12 mouse cellular contexts compared by ENCODE assay signal in the genomic region with DNA sequence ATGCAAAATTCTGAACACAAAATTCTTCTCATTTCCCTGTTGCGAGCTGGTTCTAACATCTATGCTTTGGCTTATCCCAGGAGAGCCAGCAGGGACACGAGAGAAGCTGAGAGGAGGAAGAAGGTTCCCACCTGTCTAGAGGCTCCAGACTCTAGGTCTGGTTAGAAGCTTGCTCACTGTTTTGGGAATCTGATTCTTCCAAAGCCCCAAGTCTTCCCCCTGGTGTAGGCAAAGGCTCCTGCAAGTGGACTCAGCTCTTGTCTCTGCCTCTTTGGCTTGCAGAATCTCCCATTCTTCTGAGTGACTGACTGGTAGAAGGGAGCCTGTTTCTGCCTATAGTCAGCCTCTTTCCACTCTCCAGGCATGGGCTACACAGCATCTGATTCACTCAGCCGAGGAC.
A peak's percentile ranks its signal among the peaks of the same experiment; 100 is the strongest.
DNase-seq lines count a peak whose midpoint lies in the region; ATAC-seq and TF ChIP-seq lines count a peak whose summit lies in the region.
"Had no signal": no experiment of that assay in that cellular context is flagged by ENCODE, and none has a peak within 500 bp of the region (broad histone marks: within the 10 kb centered on the region; RNA-seq: fewer than 3 reads in every experiment).

No protein-coding gene starts in this region.

- TF ChIP-seq EP300 in lung, postnatal 0 days (IDR thresholded peaks at IDR 0.05): no peak

- no peaks in the 10 kb centered on the region for H3K4me1 ChIP-seq in hindbrain, postnatal 0 days (ENCODE audit: insufficient read depth, low read length)
- H3K4me1 ChIP-seq in hindbrain, embryonic 10.5 days (replicated peaks): no peaks in the 10 kb centered on the region
- H3K4me1 ChIP-seq in lung, postnatal 0 days (ENCODE audit: insufficient read depth, low read depth, low read length): 0 out of 2 replicates have a peak, but pooled peaks cover 3% of the 10 kb centered on the region
- H3K4me1 ChIP-seq: embryonic facial prominence, embryonic 15.5 days had no signal

- DNase-seq in hindbrain, postnatal 0 days (ENCODE audit: low spot score): no peak
- no peak for DNase-seq in hindbrain, embryonic 10.5 days (ENCODE audit: low spot score)
- peak; percentile 47 for DNase-seq in lung, postnatal 0 days (ENCODE audit: low spot score)
- DNase-seq in lung, postnatal 36 days: no peak
- DNase-seq in adipocyte (ENCODE audit: low spot score): peak; percentile 28
- no peak for DNase-seq in left cerebral cortex, postnatal 4 days
- no peak for DNase-seq in spleen, postnatal 10 days (ENCODE audit: low spot score in 2 of 2)
- DNase-seq: cerebellum, adult 18-20 months; midbrain, embryonic 14.5 days had no signal

- H3K9ac ChIP-seq in hindbrain, postnatal 0 days (replicated peaks; ENCODE audit: low read length): no peak overlapping the region
- H3K9ac ChIP-seq in lung, postnatal 0 days (replicated peaks; ENCODE audit: low read depth): no peak overlapping the region
- H3K9ac ChIP-seq: embryonic facial prominence, embryonic 15.5 days; heart, embryonic 13.5 days had no signal

- no peaks in the 10 kb centered on the region for H3K27me3 ChIP-seq in hindbrain, postnatal 0 days (ENCODE audit: insufficient read depth, low read length)
- H3K27me3 ChIP-seq in hindbrain, embryonic 10.5 days (ENCODE audit: insufficient read depth, poor library complexity, severe bottlenecking): no peaks in the 10 kb centered on the region
- H3K27me3 ChIP-seq in lung, postnatal 0 days (replicated peaks; ENCODE audit: insufficient read depth, low read length): no peaks in the 10 kb centered on the region
- H3K27me3 ChIP-seq: embryonic facial prominence, embryonic 15.5 days; heart, embryonic 13.5 days had no signal

- 77% methylated on average over 3 of the region's 3 CpGs for WGBS in hindbrain, postnatal 0 days
- 75% methylated on average over 3 of the region's 3 CpGs for WGBS in hindbrain, embryonic 10.5 days
- WGBS in lung, postnatal 0 days: 64% methylated on average over 3 of the region's 3 CpGs

- no peaks in the 10 kb centered on the region for H3K9me3 ChIP-seq in hindbrain, postnatal 0 days (ENCODE audit: low read length)
- H3K9me3 ChIP-seq in hindbrain, embryonic 10.5 days: no peaks in the 10 kb centered on the region
- H3K9me3 ChIP-seq in lung, postnatal 0 days (ENCODE audit: low read length): no peaks in the 10 kb centered on the region
- H3K9me3 ChIP-seq: embryonic facial prominence, embryonic 15.5 days; heart, embryonic 13.5 days had no signal

- no peak overlapping the region for H3K4me3 ChIP-seq in hindbrain, postnatal 0 days (ENCODE audit: low read length)
- no peak overlapping the region for H3K4me3 ChIP-seq in hindbrain, embryonic 10.5 days
- H3K4me3 ChIP-seq in lung, postnatal 0 days (ENCODE audit: low read depth, low read length): no peak overlapping the region
- H3K4me3 ChIP-seq: embryonic facial prominence, embryonic 15.5 days; heart, embryonic 13.5 days had no signal

- TF ChIP-seq CTCF in hindbrain, postnatal 0 days (IDR thresholded peaks at IDR 0.05; ENCODE audit: low read depth): peak; percentile 25; the same call in 1 of the 2 replicates
- TF ChIP-seq CTCF in lung, postnatal 0 days (IDR thresholded peaks at IDR 0.05): peak; percentile 58

- H3K4me2 ChIP-seq in hindbrain, postnatal 0 days (ENCODE audit: low read depth, low read length): no peak overlapping the region
- H3K4me2 ChIP-seq in lung, postnatal 0 days (replicated peaks; ENCODE audit: low read depth, low read length): no peak overlapping the region
- H3K4me2 ChIP-seq: embryonic facial prominence, embryonic 15.5 days; heart, embryonic 13.5 days had no signal

- no peaks in the 10 kb centered on the region for H3K36me3 ChIP-seq in hindbrain, postnatal 0 days (ENCODE audit: insufficient read depth, low read length)
- no peaks in the 10 kb centered on the region for H3K36me3 ChIP-seq in hindbrain, embryonic 10.5 days
- no peaks in the 10 kb centered on the region for H3K36me3 ChIP-seq in lung, postnatal 0 days (ENCODE audit: insufficient read depth, low read length)
- H3K36me3 ChIP-seq: embryonic facial prominence, embryonic 15.5 days; heart, embryonic 13.5 days had no signal

- no peak overlapping the region for H3K27ac ChIP-seq in hindbrain, postnatal 0 days
- no peak overlapping the region for H3K27ac ChIP-seq in hindbrain, embryonic 10.5 days
- no peak overlapping the region for H3K27ac ChIP-seq in lung, postnatal 0 days (ENCODE audit: low read length)
- H3K27ac ChIP-seq: embryonic facial prominence, embryonic 15.5 days; heart, embryonic 13.5 days; macrophage had no signal

- intact Hi-C loops in left cerebral cortex, postnatal 4 days (cut with DNase I): loop anchor here (2.0 kb wide), 1 partner anchor 354 kb away; no protein-coding TSS in a partner anchor

- ATAC-seq in hindbrain, postnatal 0 days: no peak
- no peak for ATAC-seq in lung, postnatal 0 days

Comparison
In these comparisons a context has a peak if more than half of its experiments do, and no peak if none do; other contexts are left out.
1. DNase-seq: peak in lung, postnatal 0 days (single experiment) and adipocyte (single experiment); none in hindbrain, postnatal 0 days (single experiment), hindbrain, embryonic 10.5 days (single experiment), lung, postnatal 36 days (single experiment), left cerebral cortex, postnatal 4 days (single experiment) and spleen, postnatal 10 days (0 of 2).